Mouse (Mus musculus): Measurements from ENCODE around the gene Ptpn4.

- TF ChIP-seq EP300 (IDR thresholded peaks at IDR 0.05; ENCODE audit: low read depth) (no peak), CTCF (IDR thresholded peaks at IDR 0.05; ENCODE audit: low read depth) (no peak)
Observed at GRCm38 (mm10) chr1:119731166-119731565, 106.2 kb downstream of the Ptpn4 start.

All from heart, postnatal 0 days (tissue).